Mouse (Mus musculus) brain, embryonic 14.5 days (tissue): ENCODE data around the gene Iglon5.

Source experiments
- CTCF ChIP-seq: fragments of 200-500 bp; IDR thresholded peaks from 2 replicates; pipeline ENCODE4 v1.5.1; 2012; ENCODE audit warnings: inconsistent platforms, mild to moderate bottlenecking, moderate library complexity, borderline replicate concordance; ENCODE audit not compliant: insufficient read depth, insufficient read length; ENCODE audit errors: extremely low read depth
- POLR2A ChIP-seq: fragments of 200-500 bp; IDR thresholded peaks from 2 replicates; pipeline ENCODE4 v1.6.1; 2012; ENCODE audit warnings: mild to moderate bottlenecking, inconsistent platforms, borderline replicate concordance; ENCODE audit not compliant: poor library complexity, insufficient read depth, insufficient read length, severe bottlenecking; ENCODE audit errors: extremely low read depth

- no peak for TF ChIP-seq POLR2A
- no peak for TF ChIP-seq CTCF
These were observed 28.5 kb upstream of the Iglon5 start for GRCm38 (mm10) chr7:43518341-43518740.
